8 mouse cellular contexts compared by ENCODE assay signal in the genomic region with DNA sequence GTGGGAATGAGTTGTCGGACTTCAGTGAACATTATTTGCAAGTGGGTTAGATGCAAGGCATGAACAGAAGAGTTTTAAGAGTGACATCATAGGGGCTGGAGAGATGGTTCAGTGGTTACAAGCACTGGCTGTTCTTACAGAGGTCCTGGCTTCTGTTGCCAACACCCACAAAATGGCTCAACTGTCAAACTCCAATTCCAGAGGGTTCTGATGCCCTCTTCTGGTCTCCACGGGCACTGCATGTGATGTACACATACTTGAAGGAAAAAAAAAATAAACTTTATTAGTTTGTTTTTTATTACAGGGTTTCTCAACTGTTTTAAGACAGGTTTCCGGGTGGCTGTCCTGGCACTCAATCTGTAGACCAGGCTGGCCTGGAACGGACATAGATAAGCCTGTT. TPM values are rescaled to one million over a fixed set of nuclear protein-coding genes. Genes with fewer than 3 reads are reported as not detected.
DNase-seq lines count a peak whose midpoint lies in the region; TF ChIP-seq lines count a peak whose summit lies in the region.
"Had no signal": no experiment of that assay in that cellular context is flagged by ENCODE, and none has a peak within 500 bp of the region (broad histone marks: within the 10 kb centered on the region; RNA-seq: fewer than 3 reads in every experiment).

No protein-coding gene starts in this region.

- DNase-seq in layer of hippocampus, postnatal 10 days (ENCODE audit: low spot score in 2 of 2), result peak; percentile 55 to 61
- no peak for DNase-seq in layer of hippocampus, adult 9-11 months
- peak; percentile 46 for DNase-seq in ES-E14 (ENCODE audit: low read depth, low spot score)
- DNase-seq in adrenal gland, postnatal 25 days, result peak; percentile 46
- peak; percentile 25 to 48 for DNase-seq in lung, adult 18-20 months
- DNase-seq in spleen, postnatal 4 days (ENCODE audit: low spot score in 2 of 2), result peak; percentile 43 to 75

- in situ Hi-C loops in ES-E14 (cut with MboI; ENCODE audit: low sequenced_read_pairs in 2 of 2, unreplicated experiment in 2 of 2), result no loop called here

- peaks cover 1% of the 10 kb centered on the region; the same call in 1 of the 2 replicates for H3K36me3 ChIP-seq in ES-E14 (ENCODE audit: control insufficient read depth, insufficient read depth, low read length, poor library complexity, severe bottlenecking)

- H3K4me1 ChIP-seq in ES-E14 (ENCODE audit: control insufficient read depth in 2 of 2, insufficient read depth in 2 of 2, low read length in 2 of 2, poor library complexity in 1 of 2), result no peaks in the 10 kb centered on the region
- no peaks in the 10 kb centered on the region for H3K4me1 ChIP-seq in embryonic fibroblast, embryonic 13.5 days (ENCODE audit: control insufficient read depth, insufficient read depth, low read length)

- no peaks in the 10 kb centered on the region for H3K9me3 ChIP-seq in ES-E14 (ENCODE audit: control insufficient read depth, insufficient read depth, low read depth, low read length)
- H3K9me3 ChIP-seq: lung, embryonic 15.5 days had no signal

- H3K9ac ChIP-seq in ES-E14 (ENCODE audit: insufficient read depth, low read depth, low read length, poor library complexity, severe bottlenecking), result no peak overlapping the region
- H3K9ac ChIP-seq: lung, embryonic 15.5 days had no signal

- peak; percentile 28; the same call in 1 of the 2 replicates for TF ChIP-seq POLR2A in embryonic fibroblast, embryonic 13.5 days (IDR thresholded peaks at IDR 0.05; ENCODE audit: low read depth, low read length)

- no peak for TF ChIP-seq CTCF in embryonic fibroblast, embryonic 13.5 days (IDR thresholded peaks at IDR 0.05; ENCODE audit: borderline replicate concordance, insufficient read depth, low read length)

- H3K27ac ChIP-seq in ES-E14 (ENCODE audit: insufficient read depth, low read depth, low read length, poor library complexity, severe bottlenecking), result no peak overlapping the region
- no peak overlapping the region for H3K27ac ChIP-seq in embryonic fibroblast, embryonic 13.5 days (ENCODE audit: insufficient read depth, low read length)
- H3K27ac ChIP-seq: lung, embryonic 15.5 days had no signal

- H3K4me3 ChIP-seq in ES-E14 (ENCODE audit: insufficient read depth in 1 of 2, low read depth in 1 of 2, low read length in 2 of 2, poor library complexity in 1 of 2, severe bottlenecking in 1 of 2), result no peak overlapping the region
- H3K4me3 ChIP-seq in embryonic fibroblast, embryonic 13.5 days (ENCODE audit: insufficient read depth, low read length), result no peak overlapping the region
- H3K4me3 ChIP-seq: lung, embryonic 15.5 days had no signal

TF ChIP-seq in ES-E14, 5 proteins besides CTCF, POLR2A, EP300 and RAD21:
- TF ChIP-seq ZC3H11A (IDR thresholded peaks at IDR 0.05; ENCODE audit: borderline replicate concordance, low read depth, low read length) (no peak; the same call in 1 of the 2 replicates), HCFC1 (IDR thresholded peaks at IDR 0.05; ENCODE audit: borderline replicate concordance, insufficient read depth, low read length) (no peak), ZNF384 (IDR thresholded peaks at IDR 0.05; ENCODE audit: low read depth, low read length) (peak; percentile 88), MAFK (IDR thresholded peaks at IDR 0.05; ENCODE audit: insufficient read depth, low read depth, low read length) (no peak)

RNA-seq across cellular contexts. Expression of a gene that starts 2.4 kb away (rescaled TPM):
- total RNA-seq in layer of hippocampus, postnatal 10 days (2021), result 100 to 1,000 TPM in 1 of 2 experiments, 10 to 100 TPM in 1; 97.7 to 101 TPM
- 138 and 141 TPM in 2 replicates for total RNA-seq in ES-E14 (2012; rRNA removed)
- 172 and 177 TPM in 2 replicates for total RNA-seq in adrenal gland, postnatal 25 days (2021)
- 77.4 and 94.3 TPM in 2 replicates for polyA plus RNA-seq in embryonic fibroblast, embryonic 13.5 days (2011; ENCODE audit: insufficient read length, low read depth, missing spikeins)

RNA-seq across cellular contexts. Expression of a gene that starts 28.7 kb away (rescaled TPM):
- total RNA-seq in layer of hippocampus, postnatal 10 days (2021), result 100 to 1,000 TPM; 109 to 120 TPM
- total RNA-seq in ES-E14 (2012; rRNA removed), result 2.9 and 6.1 TPM in 2 replicates
- total RNA-seq in adrenal gland, postnatal 25 days (2021), result 1.2 and 2.1 TPM in 2 replicates
- polyA plus RNA-seq in embryonic fibroblast, embryonic 13.5 days (2011; ENCODE audit: insufficient read length, low read depth, missing spikeins), result 1.9 TPM in 1 of 2 replicates, not detected in the other

RNA-seq across cellular contexts. Expression of a gene that starts 36.6 kb away (rescaled TPM):
- 100 to 1,000 TPM; 609 to 620 TPM for total RNA-seq in layer of hippocampus, postnatal 10 days (2021)
- 179 and 196 TPM in 2 replicates for total RNA-seq in ES-E14 (2012; rRNA removed)
- total RNA-seq in adrenal gland, postnatal 25 days (2021), result 271 and 277 TPM in 2 replicates
- 250 and 255 TPM in 2 replicates for polyA plus RNA-seq in embryonic fibroblast, embryonic 13.5 days (2011; ENCODE audit: insufficient read length, low read depth, missing spikeins)

RNA-seq across cellular contexts. Expression of a gene that starts 41.2 kb away (rescaled TPM):
- 10 to 100 TPM; 44.4 to 45.2 TPM for total RNA-seq in layer of hippocampus, postnatal 10 days (2021)
- 25.1 and 25.6 TPM in 2 replicates for total RNA-seq in ES-E14 (2012; rRNA removed)
- 59.6 and 61.3 TPM in 2 replicates for total RNA-seq in adrenal gland, postnatal 25 days (2021)
- 46.3 and 63.5 TPM in 2 replicates for polyA plus RNA-seq in embryonic fibroblast, embryonic 13.5 days (2011; ENCODE audit: insufficient read length, low read depth, missing spikeins)

RNA-seq across cellular contexts. Expression of a gene that starts 47.9 kb away (rescaled TPM):
- total RNA-seq in layer of hippocampus, postnatal 10 days (2021), result 1,000 to 10,000 TPM; 1,413 to 1,419 TPM
- total RNA-seq in ES-E14 (2012; rRNA removed), result 66.7 and 67.4 TPM in 2 replicates
- 790 and 858 TPM in 2 replicates for total RNA-seq in adrenal gland, postnatal 25 days (2021)
- 602 and 622 TPM in 2 replicates for polyA plus RNA-seq in embryonic fibroblast, embryonic 13.5 days (2011; ENCODE audit: insufficient read length, low read depth, missing spikeins)

Comparison
In these comparisons a context has a peak if more than half of its experiments do, and no peak if none do; other contexts are left out.
1. RNA of a gene that starts 28.7 kb away (total RNA-seq): 109 to 120 TPM in layer of hippocampus, postnatal 10 days; 2.9 to 6.1 TPM in ES-E14 and 1.2 to 2.1 TPM in adrenal gland, postnatal 25 days; every median in the first group is over 10 times any median in the second.